Mouse (Mus musculus): ENCODE data around the gene Iqsec1. TPM values are rescaled to one million over a fixed set of nuclear protein-coding genes. Genes with fewer than 3 reads are reported as not detected.

The Iqsec1 gene
- polyA plus RNA-seq, 1 experiment from 2014 or later, result 4.2 TPM

DNA sequence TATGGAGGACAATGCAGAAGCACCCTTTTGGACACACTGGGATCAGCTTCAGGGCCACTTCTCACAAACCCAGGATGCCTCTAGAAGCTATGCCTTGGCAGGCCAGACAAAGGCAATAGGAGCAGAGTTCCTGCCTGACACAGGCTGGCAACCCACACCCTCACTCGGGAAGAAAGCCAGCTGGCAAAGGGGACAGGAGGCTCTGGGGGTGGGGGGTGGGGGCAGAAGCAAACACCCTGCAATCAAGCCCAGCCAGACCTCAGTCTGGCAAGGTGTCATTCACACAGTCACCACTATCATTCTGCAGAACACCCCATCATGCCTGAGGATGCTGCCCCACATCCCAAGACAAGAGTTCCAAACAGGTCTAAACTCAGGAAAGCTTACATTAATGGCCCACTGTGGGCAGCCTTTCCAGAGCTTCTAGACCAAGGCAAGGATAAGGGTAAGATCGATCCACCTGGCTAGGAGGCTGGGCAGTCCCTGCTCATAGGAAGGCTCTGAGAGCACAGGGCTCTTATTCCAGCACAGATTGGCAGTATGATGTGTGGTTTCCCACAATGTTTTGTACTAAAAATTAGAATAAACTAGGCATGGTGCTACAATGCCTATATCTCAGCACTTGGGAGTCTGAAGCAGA is 283.7 kb downstream of the Iqsec1 start:
- WGBS (ENCODE audit: insufficient replicate concordance), result 53% methylated on average over 2 of the region's 2 CpGs
- H3K27ac ChIP-seq (ENCODE audit: low read depth), result peak overlapping the region; percentile 64; the same call in 1 of the 2 replicates
- H3K9ac ChIP-seq (replicated peaks), result peak overlapping the region; percentile 10; the same call in 1 of the 2 replicates
- DNase-seq (peak; percentile 73), ATAC-seq (peak; percentile 65)
- H3K4me1 ChIP-seq (ENCODE audit: insufficient read depth), result peaks cover 88% of the 10 kb centered on the region
- H3K4me3 ChIP-seq (ENCODE audit: low read depth, low read length), result no peak overlapping the region
- no peak overlapping the region for H3K4me2 ChIP-seq (ENCODE audit: low read depth, low read length)
- no peaks in the 10 kb centered on the region for H3K36me3 ChIP-seq (replicated peaks; ENCODE audit: insufficient read depth, low read length)
- TF ChIP-seq EP300 (IDR thresholded peaks at IDR 0.05; ENCODE audit: low read depth), result 0 out of 2 replicates have a peak, but pooled peaks have one; percentile 49
- no peak; the same call in 1 of the 2 replicates for TF ChIP-seq CTCF (IDR thresholded peaks at IDR 0.05; ENCODE audit: low read depth)
- no peaks in the 10 kb centered on the region for H3K27me3 ChIP-seq (ENCODE audit: insufficient read depth, low read length)
- H3K9me3 ChIP-seq (ENCODE audit: low read length), result no peaks in the 10 kb centered on the region

DNA sequence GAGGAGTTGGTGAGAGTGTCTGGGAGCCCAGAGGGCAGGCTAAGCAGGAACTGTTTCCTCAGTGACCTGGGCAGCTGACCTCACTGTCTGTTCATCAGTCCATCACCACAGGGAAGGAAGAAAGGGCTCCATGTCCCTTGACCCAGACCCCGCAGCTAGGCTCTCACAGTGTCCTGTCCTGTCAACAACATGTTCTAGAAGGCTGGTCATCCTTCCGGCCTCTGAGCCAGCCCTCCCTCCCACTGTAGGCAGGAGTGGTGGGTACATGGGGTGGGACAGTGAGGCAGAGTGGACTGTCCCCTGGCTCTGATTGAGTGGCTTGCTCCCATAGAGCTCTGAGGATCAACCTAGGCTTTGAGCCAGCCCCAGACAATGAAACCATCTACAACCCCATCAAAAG is 284.7 kb downstream of the Iqsec1 start:
- no peaks in the 10 kb centered on the region for H3K9me3 ChIP-seq (ENCODE audit: low read length)
- H3K9ac ChIP-seq (replicated peaks), result peak overlapping the region; percentile 44; the same call in 1 of the 2 replicates
- no peak for ATAC-seq
- WGBS (ENCODE audit: insufficient replicate concordance), result 65% methylated on average over 2 of the region's 2 CpGs
- H3K36me3 ChIP-seq (replicated peaks; ENCODE audit: insufficient read depth, low read length), result no peaks in the 10 kb centered on the region
- TF ChIP-seq EP300 (IDR thresholded peaks at IDR 0.05; ENCODE audit: low read depth) (no peak), CTCF (IDR thresholded peaks at IDR 0.05; ENCODE audit: low read depth) (no peak)
- no peak for DNase-seq
- H3K27me3 ChIP-seq (ENCODE audit: insufficient read depth, low read length), result no peaks in the 10 kb centered on the region
- no peak overlapping the region for H3K4me3 ChIP-seq (ENCODE audit: low read depth, low read length)
- H3K4me1 ChIP-seq (ENCODE audit: insufficient read depth), result peaks cover 80% of the 10 kb centered on the region
- no peak overlapping the region for H3K4me2 ChIP-seq (ENCODE audit: low read depth, low read length)
- H3K27ac ChIP-seq (ENCODE audit: low read depth), result peak overlapping the region; percentile 64

DNA sequence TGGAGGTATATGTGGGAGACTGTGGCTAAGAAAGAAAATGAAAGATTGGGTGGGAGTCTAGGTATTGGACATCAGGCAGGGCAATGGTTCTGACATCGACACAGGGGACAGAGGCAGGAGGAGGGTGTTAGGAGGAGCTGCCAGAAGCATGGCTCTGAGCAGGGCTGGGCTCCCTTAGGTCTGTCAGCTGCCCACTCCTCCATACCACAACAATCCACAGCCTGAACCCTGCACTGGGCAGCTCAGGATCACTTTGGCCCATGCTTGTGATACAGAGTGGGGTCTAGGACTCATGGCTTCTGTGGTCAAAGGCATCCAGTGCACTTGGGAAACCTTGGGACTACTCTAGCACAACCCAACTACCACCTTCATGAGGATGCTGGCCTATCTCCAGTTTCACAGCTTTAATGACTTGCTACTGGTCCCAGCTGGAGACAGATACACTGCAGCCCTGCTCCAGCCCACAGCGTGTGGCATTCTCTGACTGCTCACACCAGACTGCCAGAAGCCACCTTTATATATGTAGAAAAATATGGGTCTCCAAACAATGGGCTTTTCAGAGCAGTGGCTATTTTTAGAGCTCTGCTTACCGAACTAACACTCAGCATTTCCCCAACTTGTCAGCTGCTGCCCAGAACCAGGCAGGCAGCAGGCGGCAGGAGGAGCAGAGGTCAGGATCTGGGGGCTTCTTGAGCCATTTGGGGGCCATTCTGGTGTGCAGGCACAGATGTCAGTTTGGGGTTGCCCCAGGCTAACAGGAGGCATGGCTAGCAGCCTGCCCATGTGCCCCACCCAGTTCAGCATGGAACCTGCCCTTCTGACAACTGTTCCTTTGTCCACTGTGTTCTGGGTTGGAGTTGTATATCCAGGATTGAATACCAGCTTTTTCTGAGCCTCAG is 285.4 kb downstream of the Iqsec1 start:
- 43% methylated on average over 4 of the region's 4 CpGs for WGBS (ENCODE audit: insufficient replicate concordance)
- peak overlapping the region; percentile 64; the same call in 1 of the 2 replicates for H3K27ac ChIP-seq (ENCODE audit: low read depth)
- no peak for ATAC-seq
- no peaks in the 10 kb centered on the region for H3K27me3 ChIP-seq (ENCODE audit: insufficient read depth, low read length)
- H3K4me3 ChIP-seq (ENCODE audit: low read depth, low read length), result no peak overlapping the region
- no peaks in the 10 kb centered on the region for H3K36me3 ChIP-seq (replicated peaks; ENCODE audit: insufficient read depth, low read length)
- peaks cover 76% of the 10 kb centered on the region for H3K4me1 ChIP-seq (ENCODE audit: insufficient read depth)
- H3K9me3 ChIP-seq (ENCODE audit: low read length), result no peaks in the 10 kb centered on the region
- TF ChIP-seq EP300 (IDR thresholded peaks at IDR 0.05; ENCODE audit: low read depth), result no peak
- no peak for TF ChIP-seq CTCF (IDR thresholded peaks at IDR 0.05; ENCODE audit: low read depth)
- DNase-seq, result no peak
- H3K9ac ChIP-seq (replicated peaks), result peak overlapping the region; percentile 44
- no peak overlapping the region for H3K4me2 ChIP-seq (ENCODE audit: low read depth, low read length)

DNA sequence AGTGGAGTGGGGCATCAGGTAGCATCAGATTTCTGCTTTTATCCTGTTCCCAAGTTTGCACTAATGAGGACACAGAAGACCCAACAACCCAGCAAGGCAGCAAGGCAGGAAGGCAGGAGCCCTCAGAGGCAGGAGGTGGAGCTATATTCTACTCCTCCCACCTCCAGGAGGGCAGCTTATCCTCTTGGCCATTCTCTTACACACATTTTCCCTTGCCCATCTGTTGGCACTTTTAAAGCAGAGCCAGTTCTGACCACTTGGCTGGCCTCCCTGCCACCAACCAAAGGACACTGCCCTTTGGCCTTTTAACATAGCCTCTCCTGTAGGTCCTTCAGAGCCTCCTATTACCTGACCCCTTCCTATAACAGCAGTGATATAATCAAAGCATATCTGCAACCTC is 286.3 kb downstream of the Iqsec1 start:
- ATAC-seq (no peak), DNase-seq (no peak)
- H3K9me3 ChIP-seq (ENCODE audit: low read length), result no peaks in the 10 kb centered on the region
- H3K9ac ChIP-seq (replicated peaks), result no peak overlapping the region
- no peaks in the 10 kb centered on the region for H3K36me3 ChIP-seq (replicated peaks; ENCODE audit: insufficient read depth, low read length)
- TF ChIP-seq CTCF (IDR thresholded peaks at IDR 0.05; ENCODE audit: low read depth) (no peak), EP300 (IDR thresholded peaks at IDR 0.05; ENCODE audit: low read depth) (no peak)
- H3K27ac ChIP-seq (ENCODE audit: low read depth), result 0 out of 2 replicates have a peak overlapping the region, but pooled peaks have one; percentile 64
- H3K4me1 ChIP-seq (ENCODE audit: insufficient read depth), result peaks cover 67% of the 10 kb centered on the region
- H3K4me2 ChIP-seq (ENCODE audit: low read depth, low read length), result no peak overlapping the region
- no peak overlapping the region for H3K4me3 ChIP-seq (ENCODE audit: low read depth, low read length)
- H3K27me3 ChIP-seq (ENCODE audit: insufficient read depth, low read length), result no peaks in the 10 kb centered on the region

DNA sequence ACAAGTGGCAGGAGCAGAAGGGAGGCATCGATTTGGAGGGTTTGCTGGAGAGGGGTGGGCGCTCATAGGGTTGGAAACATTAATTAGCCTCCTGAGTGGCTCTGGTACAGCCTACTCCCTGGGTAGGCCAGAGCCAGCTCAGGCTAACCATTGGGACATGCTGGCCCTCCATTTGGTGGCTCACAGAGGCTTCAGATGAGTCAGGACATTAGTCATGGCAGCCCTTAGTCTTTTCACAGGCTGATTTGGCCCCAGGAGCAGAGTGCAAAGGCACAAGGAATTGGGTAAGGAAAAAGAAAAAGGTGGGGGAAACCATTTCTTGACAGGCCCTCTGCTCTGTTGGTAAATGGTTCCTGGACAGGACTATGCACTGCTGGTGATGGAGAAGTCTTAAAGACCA is 287.1 kb downstream of the Iqsec1 start:
- no peak overlapping the region for H3K9ac ChIP-seq (replicated peaks)
- no peak for ATAC-seq
- peak overlapping the region; percentile 16; the same call in 1 of the 2 replicates for H3K27ac ChIP-seq (ENCODE audit: low read depth)
- H3K27me3 ChIP-seq (ENCODE audit: insufficient read depth, low read length), result no peaks in the 10 kb centered on the region
- DNase-seq, result no peak
- no peak overlapping the region for H3K4me2 ChIP-seq (ENCODE audit: low read depth, low read length)
- H3K4me1 ChIP-seq (ENCODE audit: insufficient read depth), result peaks cover 59% of the 10 kb centered on the region
- TF ChIP-seq CTCF (IDR thresholded peaks at IDR 0.05; ENCODE audit: low read depth) (no peak), EP300 (IDR thresholded peaks at IDR 0.05; ENCODE audit: low read depth) (no peak)
- H3K4me3 ChIP-seq (ENCODE audit: low read depth, low read length), result no peak overlapping the region
- H3K9me3 ChIP-seq (ENCODE audit: low read length), result no peaks in the 10 kb centered on the region
- 65% methylated on average over 2 of the region's 2 CpGs for WGBS (ENCODE audit: insufficient replicate concordance)
- H3K36me3 ChIP-seq (replicated peaks; ENCODE audit: insufficient read depth, low read length), result no peaks in the 10 kb centered on the region; the same call in 1 of the 2 replicates

DNA sequence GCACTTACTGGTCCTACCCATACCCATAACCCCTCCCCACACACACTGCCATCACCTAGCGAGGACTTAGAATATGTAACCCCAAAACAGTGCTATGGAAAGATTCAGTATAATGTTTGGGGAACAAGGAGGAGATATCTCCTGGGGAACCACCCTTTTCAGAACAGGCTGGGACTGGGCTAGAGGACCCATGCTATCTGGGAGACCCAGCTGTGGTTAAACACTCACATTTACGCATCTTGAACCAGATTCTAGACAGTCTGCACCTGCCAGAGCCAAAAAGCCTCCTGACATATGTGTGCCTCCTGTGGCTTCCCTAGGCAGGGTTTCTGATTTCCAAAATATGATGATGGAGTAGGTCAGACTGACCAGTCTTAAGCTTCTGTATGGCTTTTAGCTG is 287.7 kb downstream of the Iqsec1 start:
- ATAC-seq (peak; percentile 33), DNase-seq (no peak)
- Histone ChIP-seq H3K4me3 (ENCODE audit: low read depth, low read length) (no peak overlapping the region), H3K36me3 (replicated peaks; ENCODE audit: insufficient read depth, low read length) (no peaks in the 10 kb centered on the region; the same call in 1 of the 2 replicates), H3K9ac (replicated peaks) (no peak overlapping the region), H3K9me3 (ENCODE audit: low read length) (no peaks in the 10 kb centered on the region), H3K27me3 (ENCODE audit: insufficient read depth, low read length) (no peaks in the 10 kb centered on the region), H3K27ac (ENCODE audit: low read depth) (0 out of 2 replicates have a peak overlapping the region, but pooled peaks have one; percentile 16), H3K4me1 (ENCODE audit: insufficient read depth) (peaks cover 52% of the 10 kb centered on the region), H3K4me2 (ENCODE audit: low read depth, low read length) (no peak overlapping the region)
- TF ChIP-seq CTCF (IDR thresholded peaks at IDR 0.05; ENCODE audit: low read depth), result no peak
- TF ChIP-seq EP300 (IDR thresholded peaks at IDR 0.05; ENCODE audit: low read depth), result no peak
- WGBS (ENCODE audit: insufficient replicate concordance), result 61% methylated on average over 2 of the region's 2 CpGs
